Mouse (Mus musculus) MN1 (cell line): ENCODE measurements around the gene Epn3.
A peak's percentile ranks its signal among the peaks of the same experiment; 100 is the strongest.

Experiments used
- DNase-seq: peaks from one replicate; pipeline ENCODE4 v3.0.0-alpha.2; 2016; ENCODE audit warnings: low spot score

The Epn3 gene

DNA sequence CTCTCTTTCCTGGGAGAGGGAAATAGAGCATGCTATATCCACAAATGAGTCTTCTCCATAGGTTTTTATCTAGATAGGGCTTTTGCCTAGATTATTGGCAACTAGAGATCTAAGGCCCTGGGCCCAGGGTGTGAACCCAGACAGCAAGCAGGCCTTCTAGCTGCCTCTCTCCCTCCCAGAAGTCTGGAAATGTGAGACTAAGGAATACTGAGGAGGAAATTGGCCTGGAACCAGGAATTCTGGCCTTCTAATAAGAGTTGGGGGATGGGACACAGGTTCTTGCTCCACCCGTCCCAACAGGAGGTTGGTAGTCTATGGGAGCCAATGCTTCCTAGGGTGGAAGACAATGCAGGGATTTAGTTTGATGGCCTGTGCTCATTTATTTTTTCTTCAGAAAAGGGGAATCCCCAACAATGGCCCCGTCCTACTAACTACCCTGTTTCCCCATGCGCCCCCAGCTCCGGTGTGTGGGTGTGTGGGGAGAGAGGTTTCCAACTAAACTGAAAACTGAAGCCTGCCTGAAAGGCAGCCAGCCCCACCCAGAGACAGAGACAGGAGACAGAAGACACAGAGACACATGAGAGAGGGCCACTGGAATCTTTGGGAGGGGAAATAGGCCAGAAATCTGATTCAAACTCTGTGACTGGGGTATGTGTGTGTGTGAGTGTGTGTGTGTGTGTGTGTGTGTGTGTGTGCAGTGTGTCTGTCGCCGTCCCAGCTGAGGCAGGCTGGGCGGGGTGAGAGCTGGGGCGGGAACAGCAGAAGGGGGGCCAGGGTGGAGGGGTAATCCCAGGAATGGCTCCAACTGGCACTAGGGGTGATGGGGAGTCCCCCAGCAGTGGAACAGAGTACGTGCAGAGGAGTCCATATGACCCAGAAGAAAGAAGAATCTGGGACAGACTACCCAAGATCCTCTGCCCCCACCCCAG lies 30.4 kb downstream of the Epn3 start:
- peak; percentile 61 for DNase-seq

DNA sequence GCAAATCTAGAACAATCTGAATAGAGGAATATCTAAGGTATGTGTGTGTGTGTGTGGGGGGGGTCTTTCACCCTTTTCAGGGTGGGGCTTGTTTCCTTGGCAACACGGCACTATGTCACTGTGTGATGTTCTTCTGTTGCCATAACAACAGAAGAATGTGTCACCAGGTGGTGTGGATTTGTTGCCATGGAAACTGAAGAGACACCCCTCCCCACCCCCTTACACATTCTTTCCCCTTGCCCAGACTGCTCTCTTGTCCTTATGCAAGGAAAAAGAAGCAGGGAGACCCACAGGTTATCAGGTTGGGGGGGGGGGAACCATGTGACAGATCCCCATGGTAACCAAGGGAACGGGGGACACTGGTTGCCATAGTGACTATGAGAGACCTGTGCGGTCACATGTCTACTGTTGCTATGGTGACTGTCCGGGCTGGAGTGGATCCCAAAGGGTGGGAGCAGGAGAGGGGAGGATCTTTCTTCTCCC lies 31.2 kb downstream of the Epn3 start:
- peak; percentile 68 for DNase-seq

- DNase-seq: no peak
These were observed 33.4 kb downstream of the Epn3 start for GRCm38 (mm10) chr11:94466333-94466855.

GRCm38 (mm10) chr11:94464170-94464569 lies 35.6 kb downstream of the Epn3 start:
- no peak for DNase-seq

DNA sequence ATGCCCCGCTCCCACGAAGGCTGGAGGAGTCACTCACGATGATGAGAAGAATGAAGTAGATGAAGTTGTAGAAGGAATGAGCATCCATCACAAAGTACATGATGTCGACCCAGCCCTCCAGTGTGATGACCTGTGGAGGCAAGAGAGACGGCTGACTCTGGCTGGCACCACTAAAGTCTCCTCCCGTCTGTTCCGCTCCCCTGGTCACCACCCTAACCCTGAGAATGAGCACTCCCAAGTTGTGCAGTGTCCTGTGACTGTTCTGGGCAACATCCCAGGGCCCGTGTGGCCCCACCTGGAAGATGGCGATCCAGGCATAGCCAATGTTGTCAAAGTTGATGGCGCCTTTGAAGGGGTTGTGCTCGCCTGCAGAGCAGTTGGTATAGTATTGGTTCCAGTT lies 37.9 kb downstream of the Epn3 start:
- no peak for DNase-seq

DNA sequence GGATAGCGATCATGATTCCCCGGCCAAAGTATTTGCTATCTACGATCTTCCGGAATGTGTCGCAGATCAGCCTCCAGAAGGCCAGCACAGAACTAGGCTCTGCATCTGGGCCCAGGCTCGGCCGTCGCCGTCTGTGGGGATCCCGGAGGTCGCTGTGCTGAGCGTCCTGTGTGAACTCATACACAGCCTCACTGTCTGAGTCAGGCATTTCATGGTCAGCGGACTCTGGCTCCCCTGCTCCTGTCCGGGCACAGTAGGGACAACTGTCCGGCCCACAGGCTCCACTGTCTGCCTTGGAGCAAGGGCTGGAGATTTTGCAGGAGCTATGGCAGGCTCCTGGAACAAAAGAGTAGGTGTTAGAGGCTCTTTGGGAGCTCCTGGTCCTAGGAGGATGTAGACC lies 42.8 kb downstream of the Epn3 start:
- DNase-seq: no peak

GRCm38 (mm10) chr11:94456347-94456746 lies 43.4 kb downstream of the Epn3 start:
- no peak for DNase-seq

DNA sequence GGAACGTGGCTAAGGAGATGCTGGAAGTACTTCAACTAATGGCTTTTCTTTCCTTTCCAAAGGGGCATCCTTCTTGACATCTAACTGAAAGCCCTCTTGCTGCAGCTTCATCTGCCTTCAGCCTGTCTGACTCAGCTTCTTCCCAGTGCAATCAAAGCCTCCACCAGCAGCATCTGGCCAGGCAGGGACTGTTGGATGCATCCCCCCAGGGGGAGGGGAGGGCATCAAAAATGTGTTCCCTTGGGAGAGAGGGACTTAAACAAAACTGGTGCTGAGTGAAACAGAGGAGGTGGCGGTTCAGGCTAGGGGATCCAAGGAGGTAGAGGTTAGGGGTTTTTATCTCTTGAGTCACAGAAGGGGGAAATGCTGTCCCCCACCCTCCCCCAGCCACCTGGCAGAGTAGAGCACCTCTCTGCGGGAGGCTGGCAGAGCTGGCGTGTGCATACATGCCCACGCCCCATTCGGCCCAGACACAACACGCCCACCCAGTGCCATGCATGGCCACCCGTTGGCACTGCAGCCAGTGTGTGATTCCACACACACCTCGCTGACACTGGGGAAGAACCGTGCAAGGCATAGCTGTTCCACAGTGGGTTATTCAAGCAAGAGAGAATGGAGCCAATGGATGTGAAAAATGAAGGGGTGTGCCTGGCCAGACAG lies 44.5 kb downstream of the Epn3 start:
- DNase-seq: no peak

DNA sequence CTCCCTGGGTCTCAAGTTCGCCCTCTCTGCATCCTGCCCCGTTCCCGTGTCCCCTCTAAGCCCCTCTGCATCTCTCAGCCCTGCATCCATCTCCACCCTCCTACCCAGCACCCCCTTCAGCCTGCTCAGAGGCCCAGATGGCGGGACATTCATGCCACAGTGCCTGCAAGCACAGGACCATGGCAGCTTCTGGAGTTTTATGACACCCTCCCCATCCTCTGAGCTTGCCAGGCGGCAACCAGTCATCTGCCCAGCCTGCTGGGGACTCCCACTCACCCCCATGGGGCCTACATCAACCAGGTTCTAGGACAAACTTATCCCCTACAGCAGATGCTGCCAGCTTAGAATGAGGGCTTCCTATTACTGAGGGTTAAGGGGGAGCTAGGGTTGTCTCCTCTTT lies 45.0 kb downstream of the Epn3 start:
- DNase-seq: no peak

DNA sequence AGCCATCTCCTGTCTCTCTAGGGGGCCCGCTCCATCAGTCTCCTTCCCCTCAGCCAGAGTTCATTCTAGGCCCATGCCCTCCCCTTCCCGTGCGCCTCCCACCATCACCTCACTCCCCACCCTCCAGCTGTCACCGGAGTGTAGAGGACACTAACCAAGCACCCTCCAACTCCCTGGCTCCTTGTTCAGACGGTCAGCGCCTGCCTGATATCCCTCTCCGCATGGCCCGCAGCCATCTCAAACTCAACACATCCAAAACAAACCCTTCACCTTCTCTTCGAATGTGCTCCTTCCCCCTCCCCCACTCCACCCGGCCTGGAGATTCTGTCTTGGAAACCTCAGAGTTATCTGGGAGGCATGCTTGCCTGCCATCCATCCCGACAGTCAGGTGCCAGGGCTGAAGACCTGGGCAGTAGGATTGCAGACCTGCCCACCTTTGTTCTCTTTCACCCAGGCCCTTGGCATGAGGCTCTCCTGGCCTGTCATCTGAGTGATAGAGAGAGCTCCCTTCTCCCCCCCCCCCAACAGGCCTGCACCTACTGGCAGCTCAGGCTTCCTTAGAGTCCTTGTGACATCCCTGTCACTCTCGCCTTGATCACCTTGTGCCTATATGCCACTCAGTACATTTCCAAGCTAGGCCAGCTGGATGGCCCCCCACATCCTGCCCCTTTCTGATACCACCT lies 48.5 kb downstream of the Epn3 start:
- DNase-seq: no peak

DNA sequence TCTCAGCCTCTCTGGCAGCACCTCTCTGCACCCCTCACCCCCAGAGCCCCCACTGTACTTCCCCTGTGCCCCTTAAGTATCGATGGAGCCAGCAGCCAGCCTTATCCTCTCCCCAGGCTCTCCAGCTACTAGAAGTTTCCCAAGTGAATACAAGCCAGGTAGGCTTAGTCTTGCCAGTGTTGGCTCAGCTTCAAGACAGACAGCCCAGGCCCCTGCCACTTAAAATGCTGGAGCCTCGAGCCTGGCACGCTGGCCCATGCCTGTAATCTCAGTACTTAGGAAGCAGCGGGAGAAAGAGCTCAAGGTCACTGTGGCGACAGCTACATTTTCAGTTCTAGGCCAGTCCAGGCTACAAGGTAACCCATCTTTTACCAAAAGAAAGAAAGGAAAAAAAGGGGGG lies 49.9 kb downstream of the Epn3 start:
- DNase-seq: no peak

- no peak for DNase-seq
These were observed 50.5 kb downstream of the Epn3 start for GRCm38 (mm10) chr11:94449239-94449638.

DNA sequence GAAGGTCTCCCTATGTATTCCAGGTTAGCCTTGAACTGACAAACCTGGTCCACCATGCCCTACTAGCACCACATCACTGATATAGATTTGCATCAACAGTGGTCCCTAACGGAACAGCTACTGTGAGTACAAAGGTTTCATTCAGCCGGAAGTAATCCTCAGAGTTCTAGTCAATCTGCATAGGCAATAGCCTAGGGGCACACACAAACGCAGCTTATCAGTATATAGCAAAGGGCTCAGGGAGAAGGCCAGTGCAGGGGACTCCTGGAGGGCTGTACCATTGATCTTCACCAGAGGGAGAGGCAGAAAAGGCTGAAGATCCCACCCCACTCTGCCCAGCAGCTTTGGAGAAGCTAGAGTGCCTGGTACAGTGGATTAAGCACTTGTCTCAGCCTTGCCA lies 52.8 kb downstream of the Epn3 start:
- no peak for DNase-seq

DNA sequence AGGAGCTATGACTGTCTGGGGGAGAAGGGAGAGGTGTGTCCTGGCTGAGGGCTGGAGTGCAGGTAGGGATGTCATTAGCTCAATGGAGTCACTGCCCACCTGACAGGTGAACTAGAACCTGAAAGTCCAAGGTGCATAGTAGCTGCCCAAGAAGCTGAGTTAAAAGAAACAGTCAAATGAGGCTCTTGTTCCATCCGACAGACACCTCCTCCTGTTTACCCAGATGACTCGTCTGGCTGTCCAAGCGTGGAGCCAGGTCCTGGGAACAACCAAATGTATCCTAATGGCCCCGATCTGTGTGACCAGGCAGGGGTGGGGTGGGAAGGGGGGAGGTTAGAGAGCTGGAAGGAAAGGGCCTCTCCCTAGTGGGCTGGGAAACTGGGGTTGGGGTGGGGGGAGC lies 54.5 kb downstream of the Epn3 start:
- DNase-seq: no peak

- no peak for DNase-seq
These were observed 54.9 kb downstream of the Epn3 start for GRCm38 (mm10) chr11:94444829-94445228.

- DNase-seq: no peak
These were observed 58.0 kb downstream of the Epn3 start for GRCm38 (mm10) chr11:94441752-94442151.

DNA sequence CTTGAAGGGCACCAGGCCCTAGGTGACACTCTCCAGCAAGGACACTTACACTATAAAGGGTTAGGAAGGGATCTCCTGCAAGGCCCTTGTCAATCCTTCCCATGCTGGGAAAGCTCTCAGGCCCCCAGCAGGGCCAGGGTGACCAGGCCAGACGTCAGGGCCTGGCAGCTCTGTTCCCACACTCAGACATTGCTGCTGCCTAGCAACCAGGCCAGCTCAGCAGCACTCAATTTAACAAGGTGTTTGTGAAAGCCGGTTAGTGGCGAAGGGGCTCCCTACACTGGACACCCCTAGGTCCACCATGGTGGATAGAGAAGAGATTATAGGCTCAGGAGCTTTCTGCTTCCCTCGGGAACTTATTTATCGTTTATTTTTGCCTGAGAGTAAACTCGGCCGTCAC lies 58.7 kb downstream of the Epn3 start:
- no peak for DNase-seq

- peak; percentile 24 for DNase-seq
These were observed 59.4 kb downstream of the Epn3 start for GRCm38 (mm10) chr11:94440421-94440820.
